In genomic region chr15:62195440-62195839, GRCm38 (mm10) we compare ENCODE assay signal across 18 mouse cellular contexts.
"Had no signal": no experiment of that assay in that cellular context is flagged by ENCODE, and none has a peak within 500 bp of the region (broad histone marks: within the 10 kb centered on the region; RNA-seq: fewer than 3 reads in every experiment).

No protein-coding gene starts in this region.

- H3K27ac ChIP-seq: kidney, postnatal 0 days; limb, embryonic 12.5 days; limb, embryonic 15.5 days; liver, embryonic 14.5 days; macrophage; midbrain, embryonic 12.5 days; midbrain, embryonic 15.5 days; neural tube, embryonic 12.5 days; neural tube, embryonic 15.5 days had no signal

- H3K36me3 ChIP-seq: limb, embryonic 12.5 days; limb, embryonic 15.5 days; midbrain, embryonic 12.5 days; midbrain, embryonic 15.5 days; neural tube, embryonic 12.5 days; neural tube, embryonic 15.5 days had no signal

- H3K4me1 ChIP-seq: limb, embryonic 12.5 days; limb, embryonic 15.5 days; midbrain, embryonic 12.5 days; midbrain, embryonic 15.5 days; neural tube, embryonic 12.5 days; neural tube, embryonic 15.5 days had no signal

- H3K9me3 ChIP-seq: limb, embryonic 12.5 days; limb, embryonic 15.5 days; midbrain, embryonic 12.5 days; midbrain, embryonic 15.5 days; neural tube, embryonic 12.5 days; neural tube, embryonic 15.5 days had no signal

- ATAC-seq: liver, postnatal 0 days; lung, postnatal 0 days; midbrain, embryonic 15.5 days had no signal

- DNase-seq: kidney, adult 18-20 months; kidney, adult 9 months; kidney, postnatal 36 days; left cerebral cortex, postnatal 4 days; liver, postnatal 0 days; thymus, adult 18-20 months; thymus, postnatal 36 days had no signal

- H3K4me3 ChIP-seq: limb, embryonic 12.5 days; limb, embryonic 15.5 days; midbrain, embryonic 12.5 days; midbrain, embryonic 15.5 days; neural tube, embryonic 12.5 days; neural tube, embryonic 15.5 days had no signal

- H3K27me3 ChIP-seq: limb, embryonic 12.5 days; limb, embryonic 15.5 days; midbrain, embryonic 12.5 days; midbrain, embryonic 15.5 days; neural tube, embryonic 12.5 days; neural tube, embryonic 15.5 days had no signal

- H3K9ac ChIP-seq: limb, embryonic 12.5 days; limb, embryonic 15.5 days; liver, embryonic 14.5 days; liver, postnatal 0 days; lung, embryonic 14.5 days; midbrain, embryonic 12.5 days; midbrain, embryonic 15.5 days; neural tube, embryonic 12.5 days; neural tube, embryonic 15.5 days had no signal
